Mouse (Mus musculus) small intestine, adult 2 months (tissue): ENCODE measurements around the gene 3110040M04Rik. TPM values are rescaled to one million over a fixed set of nuclear protein-coding genes. Genes with fewer than 3 reads are reported as not detected.
A peak's percentile ranks its signal among the peaks of the same experiment; 100 is the strongest.
"Not testable (repeated sequence)": the region's sequence is repeated elsewhere in the genome, so short reads cannot be mapped to it uniquely, and the experiment has no call there.

Experiments
- H3K27ac ChIP-seq: fragments of 200-500 bp; 2 replicates; pipeline ENCODE4 v1.5.1; 2012; ENCODE audit warnings: low read depth, low read length, control low read depth, inconsistent platforms; ENCODE audit not compliant: insufficient read depth
- H3K27me3 ChIP-seq: fragments of 200-500 bp; 2 replicates; pipeline ENCODE4 v1.6.1; 2012; ENCODE audit warnings: mild to moderate bottlenecking, moderate library complexity, low read length, inconsistent platforms; ENCODE audit not compliant: control insufficient read depth, insufficient read depth
- H3K36me3 ChIP-seq: fragments of 200-500 bp; 2 replicates; pipeline ENCODE4 v1.6.1; 2012; ENCODE audit warnings: mild to moderate bottlenecking, low read length, control low read depth, inconsistent platforms; ENCODE audit not compliant: control insufficient read depth, insufficient read depth
- H3K4me1 ChIP-seq: fragments of 200-500 bp; 2 replicates; pipeline ENCODE4 v1.6.1; 2012; ENCODE audit warnings: low read length, inconsistent platforms, mixed read lengths; ENCODE audit not compliant: control insufficient read depth, insufficient read depth, insufficient read length
- H3K4me3 ChIP-seq: fragments of 200-500 bp; 2 replicates; pipeline ENCODE4 v1.5.1; 2012; ENCODE audit warnings: low read depth, mild to moderate bottlenecking, control low read depth, inconsistent platforms, low read length, moderate library complexity
- CTCF ChIP-seq: fragments of 200-500 bp; IDR thresholded peaks from 2 replicates; pipeline ENCODE4 v1.5.1; 2012; ENCODE audit warnings: low read depth, mild to moderate bottlenecking, control low read depth, inconsistent platforms, low read length, moderate library complexity, mixed read lengths; ENCODE audit not compliant: insufficient replicate concordance, insufficient read length; ENCODE audit errors: extremely low read depth
- POLR2A ChIP-seq: fragments of 200-500 bp; IDR thresholded peaks from 2 replicates; pipeline ENCODE4 v1.6.1; 2012; ENCODE audit warnings: low read depth, mild to moderate bottlenecking, control low read depth, inconsistent platforms, low read length, moderate library complexity
- WGBS: fragments of 180-500 bp; shearing (Covaris S2); methylation state at CpG from one replicate; pipeline ENCODE4 v1.1.7; 2018; 5-methylcytosine and 5-hydroxymethylcytosine counted together
- polyA plus RNA-seq: library from polyadenylated mRNA; depleted of rRNA; stranded (reverse); fragments of >200 nt; gene quantifications from 2 replicates; pipeline ENCODE4 v1.2.3, GENCODE M21; 2012

3110040M04Rik gene
- polyA plus RNA-seq, 1 experiment: 1.3 TPM

- H3K4me1 ChIP-seq, H3K36me3 ChIP-seq, H3K27ac ChIP-seq, H3K4me3 ChIP-seq, H3K27me3 ChIP-seq: not testable (repeated sequence)
- 69% methylated on average over 4 of the region's 5 CpGs for WGBS
Measured at GRCm38 (mm10) chr1:151208493-151208892, 4.6 kb downstream of the 3110040M04Rik start.

DNA sequence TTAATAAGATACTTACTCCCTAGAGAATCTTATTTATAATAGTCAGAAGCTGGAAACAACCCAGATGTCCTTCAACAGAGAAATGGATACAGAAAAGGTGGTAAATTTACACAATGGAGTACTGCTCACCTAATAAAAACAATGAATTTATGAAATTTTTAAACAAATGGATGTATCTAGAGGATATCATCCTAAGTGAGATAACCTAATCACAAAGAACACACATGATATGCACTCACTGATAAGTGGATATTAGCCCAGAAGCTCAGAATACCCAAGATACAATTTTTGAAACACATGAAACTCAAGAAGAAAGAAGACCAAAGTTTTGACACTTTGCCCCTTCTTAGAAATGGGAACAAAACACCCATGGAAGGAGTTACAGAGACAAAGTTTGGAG lies 5.0 kb downstream of the 3110040M04Rik start:
- not testable (repeated sequence) for H3K4me1 ChIP-seq, H3K4me3 ChIP-seq, H3K36me3 ChIP-seq, H3K27ac ChIP-seq, H3K27me3 ChIP-seq

DNA sequence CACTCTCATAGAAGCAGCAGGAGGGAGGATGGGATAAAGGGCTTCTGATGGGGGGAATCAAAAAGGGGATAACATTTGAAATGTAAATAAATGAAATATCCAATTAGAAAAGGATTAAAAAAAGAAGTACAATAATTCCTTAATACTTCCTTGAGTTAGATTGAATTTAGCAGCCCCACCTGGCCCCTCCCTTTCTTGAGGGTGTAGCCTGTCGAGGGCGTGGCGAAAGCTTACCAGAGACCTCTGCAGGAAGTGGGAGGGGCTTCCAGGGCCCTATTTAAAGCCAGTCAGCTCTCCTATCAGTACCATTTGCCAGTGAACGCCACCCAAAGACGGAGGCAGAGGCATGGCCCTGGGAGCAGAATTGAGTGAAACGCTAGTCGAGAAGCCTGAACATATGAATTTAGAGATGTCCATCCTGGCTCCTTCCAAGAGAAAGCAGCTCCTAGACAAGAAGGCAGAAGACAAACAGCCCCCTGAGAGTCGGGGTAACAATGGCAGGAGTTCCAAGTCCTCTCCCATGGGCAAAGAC lies 6.0 kb downstream of the 3110040M04Rik start, which contains the start of gene Gm47996:
TSS of gene Gm47996 (plus strand) at position 308 of the 532 bp plus-strand sequence.
- H3K36me3 ChIP-seq, H3K27ac ChIP-seq, H3K4me3 ChIP-seq, H3K27me3 ChIP-seq, H3K4me1 ChIP-seq: not testable (repeated sequence)
- WGBS: 94% methylated on average over 5 of the region's 8 CpGs

- not testable (repeated sequence) for H3K27me3 ChIP-seq, H3K27ac ChIP-seq, H3K4me3 ChIP-seq, H3K36me3 ChIP-seq
- 95% methylated on average over 5 of the region's 5 CpGs for WGBS
- peaks cover 13% of the 10 kb centered on the region; the same call in 1 of the 2 replicates for H3K4me1 ChIP-seq
Measured at GRCm38 (mm10) chr1:151211666-151212065, 7.7 kb downstream of the 3110040M04Rik start.

- Histone ChIP-seq H3K27ac (no peak overlapping the region), H3K27me3 (no peaks in the 10 kb centered on the region), H3K4me3 (no peak overlapping the region), H3K36me3 (no peaks in the 10 kb centered on the region), H3K4me1 (peaks cover 13% of the 10 kb centered on the region; the same call in 1 of the 2 replicates)
- WGBS: 50% methylated on average over 2 of the region's 2 CpGs
- TF ChIP-seq CTCF (no peak), POLR2A (no peak)
Measured at GRCm38 (mm10) chr1:151214862-151215261, 10.9 kb downstream of the 3110040M04Rik start.

GRCm38 (mm10) chr1:151215985-151216384 lies 12.1 kb downstream of the 3110040M04Rik start:
- Histone ChIP-seq H3K36me3 (no peaks in the 10 kb centered on the region), H3K4me3 (no peak overlapping the region), H3K4me1 (peaks cover 13% of the 10 kb centered on the region; the same call in 1 of the 2 replicates), H3K27me3 (no peaks in the 10 kb centered on the region), H3K27ac (peak overlapping the region; percentile 9; the same call in 1 of the 2 replicates)
- WGBS: 10% methylated on average over 1 of the region's 1 CpGs
- no peak for TF ChIP-seq POLR2A
- no peak for TF ChIP-seq CTCF

DNA sequence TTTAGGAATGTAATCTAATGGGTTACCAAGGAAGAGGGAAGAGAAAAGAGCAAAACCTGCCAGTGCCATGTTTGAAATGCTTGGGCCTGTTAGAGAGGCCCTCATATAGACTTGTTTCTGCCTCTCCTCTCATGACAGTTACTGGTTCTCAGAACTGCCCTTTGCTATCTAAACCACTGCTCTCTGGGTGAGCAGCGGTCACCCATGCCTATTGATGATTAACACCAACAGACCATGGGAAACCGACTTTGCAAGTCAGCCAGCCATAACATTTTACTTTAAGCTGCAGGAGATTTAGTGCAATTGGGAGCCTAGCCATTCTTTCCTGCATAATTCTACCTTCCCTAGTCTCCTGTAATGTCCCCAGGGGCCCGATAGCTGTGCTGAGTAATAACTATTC lies 12.5 kb downstream of the 3110040M04Rik start:
- no peak overlapping the region for H3K4me3 ChIP-seq
- WGBS: 38% methylated on average over 3 of the region's 3 CpGs
- peaks cover 13% of the 10 kb centered on the region; the same call in 1 of the 2 replicates for H3K4me1 ChIP-seq
- no peaks in the 10 kb centered on the region for H3K36me3 ChIP-seq
- H3K27me3 ChIP-seq: no peaks in the 10 kb centered on the region
- H3K27ac ChIP-seq: 0 out of 2 replicates have a peak overlapping the region, but pooled peaks have one; percentile 9
- no peak for TF ChIP-seq CTCF
- TF ChIP-seq POLR2A: no peak

- Histone ChIP-seq H3K36me3 (no peaks in the 10 kb centered on the region), H3K4me1 (peaks cover 13% of the 10 kb centered on the region; the same call in 1 of the 2 replicates), H3K4me3 (no peak overlapping the region), H3K27ac (no peak overlapping the region), H3K27me3 (no peaks in the 10 kb centered on the region)
- TF ChIP-seq POLR2A: no peak
- no peak for TF ChIP-seq CTCF
- 91% methylated on average over 5 of the region's 5 CpGs for WGBS
Measured at GRCm38 (mm10) chr1:151219045-151219444, 15.1 kb downstream of the 3110040M04Rik start.
